Mouse (Mus musculus) mesoderm, embryonic 11.5 days (tissue): ENCODE data around the gene Wdtc1.

Source experiments
- DNase-seq: peaks from one replicate; pipeline ENCODE4 v3.0.0-alpha.2; 2012; ENCODE audit warnings: low read depth, low spot score

The Wdtc1 gene

GRCm38 (mm10) chr4:133252089-133252488 lies 101.2 kb downstream of the Wdtc1 start:
- no peak for DNase-seq

- no peak for DNase-seq
These were observed 102.1 kb downstream of the Wdtc1 start for GRCm38 (mm10) chr4:133251214-133251613.

GRCm38 (mm10) chr4:133250609-133251008 lies 102.7 kb downstream of the Wdtc1 start:
- DNase-seq: peak; percentile 77

- DNase-seq: no peak
These were observed 105.4 kb downstream of the Wdtc1 start for GRCm38 (mm10) chr4:133247806-133248449.

- no peak for DNase-seq
These were observed 106.2 kb downstream of the Wdtc1 start for GRCm38 (mm10) chr4:133247072-133247471.

GRCm38 (mm10) chr4:133244289-133244688 lies 109.0 kb downstream of the Wdtc1 start:
- DNase-seq: no peak

GRCm38 (mm10) chr4:133243538-133243937 lies 109.7 kb downstream of the Wdtc1 start:
- no peak for DNase-seq

GRCm38 (mm10) chr4:133242710-133243109 lies 110.6 kb downstream of the Wdtc1 start:
- no peak for DNase-seq
